Mouse (Mus musculus) thymus, postnatal 25 days (tissue): ENCODE measurements around the gene Tuba1c.
"Not testable (repeated sequence)": the region's sequence is repeated elsewhere in the genome, so short reads cannot be mapped to it uniquely, and the experiment has no call there.

ENCODE experiments used
- DNase-seq: peaks from one replicate; pipeline ENCODE4 v3.0.0; 2022

Tuba1c gene

DNA sequence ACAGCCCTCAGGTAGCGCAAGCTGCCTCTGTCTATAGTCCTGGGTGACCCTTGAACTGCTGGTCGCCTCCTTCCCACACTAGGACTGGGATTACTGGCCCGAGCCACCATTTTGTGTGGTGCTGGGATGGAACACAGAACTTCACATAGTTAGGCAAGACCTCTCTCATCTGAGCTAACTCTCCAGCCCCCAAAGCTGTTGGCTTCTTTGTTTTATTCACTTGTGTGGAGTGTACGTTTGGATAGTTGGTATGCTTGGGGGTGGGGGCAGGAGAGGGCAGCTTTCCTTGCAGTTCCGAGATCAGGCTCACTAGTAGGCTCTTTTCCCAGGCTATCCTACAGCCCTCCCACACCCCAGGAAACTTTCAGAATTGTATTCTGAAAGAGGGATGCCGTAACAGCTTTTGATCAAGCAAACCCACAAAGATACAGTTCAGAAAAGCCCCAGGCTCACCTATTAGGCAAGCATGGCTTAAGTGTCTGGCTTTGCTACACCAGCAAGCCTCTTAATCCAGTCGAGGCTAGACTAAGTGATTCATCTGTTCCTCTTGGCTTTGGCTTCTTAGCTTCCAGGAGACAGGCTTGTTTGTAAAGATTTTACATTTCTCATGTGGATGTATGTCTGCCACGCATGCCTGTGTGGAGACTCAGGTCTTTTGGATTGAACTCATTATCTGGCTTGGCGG, 2.5 kb downstream of the Tuba1c start:
- no peak for DNase-seq

GRCm38 (mm10) chr15:99032726-99033250, 3.1 kb downstream of the Tuba1c start:
- no peak for DNase-seq

DNA sequence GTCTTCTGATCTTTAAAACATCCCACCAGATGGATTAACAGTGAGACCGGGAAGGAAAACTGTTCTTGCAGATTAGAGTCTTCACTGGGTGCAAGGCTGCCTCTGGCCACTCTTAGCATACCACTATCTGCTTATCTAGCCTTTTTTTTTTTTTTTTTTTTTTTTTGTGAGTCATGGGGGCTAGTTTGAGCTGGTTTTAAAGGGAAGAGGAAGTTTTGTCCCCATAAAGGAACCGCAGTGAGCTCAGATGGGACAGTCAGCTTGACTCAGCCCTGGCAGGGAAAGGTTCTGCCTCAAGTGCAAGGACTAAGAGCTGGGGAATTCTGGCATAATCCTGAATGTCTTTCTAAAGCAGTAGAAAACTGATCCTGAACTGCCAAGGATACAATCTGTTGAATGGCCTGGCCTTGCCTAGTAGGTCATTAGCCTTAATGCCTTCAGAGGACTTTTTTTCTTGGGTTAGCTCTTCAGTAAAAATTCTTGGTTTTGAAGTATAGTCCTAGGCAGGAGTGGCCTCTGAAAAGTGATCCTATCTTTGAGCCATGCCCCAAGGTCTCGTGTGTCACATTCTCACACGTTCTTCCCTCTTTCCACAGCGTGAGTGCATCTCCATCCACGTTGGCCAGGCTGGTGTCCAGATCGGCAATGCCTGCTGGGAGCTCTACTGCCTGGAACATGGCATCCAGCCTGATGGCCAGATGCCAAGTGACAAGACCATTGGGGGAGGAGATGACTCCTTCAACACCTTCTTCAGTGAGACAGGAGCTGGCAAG, 4.0 kb downstream of the Tuba1c start:
- no peak for DNase-seq

DNA sequence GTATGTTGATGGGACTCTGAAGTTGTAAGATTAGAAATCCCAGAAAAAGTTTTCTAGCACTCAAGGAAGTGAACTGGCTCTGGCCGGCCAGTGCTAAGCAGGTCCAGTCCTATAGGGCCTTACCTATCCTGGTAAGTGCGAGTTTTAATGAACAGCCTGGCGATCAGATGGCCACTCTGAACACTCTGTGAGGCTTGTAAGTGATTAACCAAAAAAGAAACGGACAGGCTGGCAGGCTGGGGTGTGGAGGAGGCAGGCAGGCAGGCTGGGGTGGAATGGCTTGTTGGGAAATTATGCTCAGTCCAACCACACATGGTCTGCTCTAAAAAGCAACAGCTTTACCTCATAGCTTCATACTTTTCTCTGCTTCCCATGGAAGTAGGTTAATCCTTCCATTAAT, 5.7 kb downstream of the Tuba1c start:
- no peak for DNase-seq

GRCm38 (mm10) chr15:99036249-99036905, 6.7 kb downstream of the Tuba1c start:
- no peak for DNase-seq

DNA sequence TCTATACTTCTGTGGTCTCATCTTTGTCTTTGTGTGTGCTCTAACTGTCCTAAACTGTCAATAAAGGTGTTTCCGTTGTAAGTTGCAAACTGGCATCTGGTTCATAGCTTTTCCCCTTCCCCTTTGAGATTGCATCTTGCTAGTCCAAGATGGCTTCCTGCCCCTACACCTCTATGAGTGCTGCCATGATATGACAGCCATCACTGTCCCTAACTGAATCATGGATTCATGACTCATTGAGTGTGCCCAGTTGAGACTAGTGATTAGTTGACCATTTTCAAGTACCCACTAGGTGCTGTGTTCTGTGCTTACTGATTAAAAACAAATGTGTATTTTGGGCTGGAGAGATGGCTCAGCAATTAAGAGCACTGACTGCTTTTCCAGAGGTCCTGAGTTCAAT, 8.3 kb downstream of the Tuba1c start:
- DNase-seq: no peak

- no peak for DNase-seq
Measured at GRCm38 (mm10) chr15:99038797-99039196, 9.1 kb downstream of the Tuba1c start.

- no peak for DNase-seq
Measured at GRCm38 (mm10) chr15:99039306-99039705, 9.6 kb downstream of the Tuba1c start.

DNA sequence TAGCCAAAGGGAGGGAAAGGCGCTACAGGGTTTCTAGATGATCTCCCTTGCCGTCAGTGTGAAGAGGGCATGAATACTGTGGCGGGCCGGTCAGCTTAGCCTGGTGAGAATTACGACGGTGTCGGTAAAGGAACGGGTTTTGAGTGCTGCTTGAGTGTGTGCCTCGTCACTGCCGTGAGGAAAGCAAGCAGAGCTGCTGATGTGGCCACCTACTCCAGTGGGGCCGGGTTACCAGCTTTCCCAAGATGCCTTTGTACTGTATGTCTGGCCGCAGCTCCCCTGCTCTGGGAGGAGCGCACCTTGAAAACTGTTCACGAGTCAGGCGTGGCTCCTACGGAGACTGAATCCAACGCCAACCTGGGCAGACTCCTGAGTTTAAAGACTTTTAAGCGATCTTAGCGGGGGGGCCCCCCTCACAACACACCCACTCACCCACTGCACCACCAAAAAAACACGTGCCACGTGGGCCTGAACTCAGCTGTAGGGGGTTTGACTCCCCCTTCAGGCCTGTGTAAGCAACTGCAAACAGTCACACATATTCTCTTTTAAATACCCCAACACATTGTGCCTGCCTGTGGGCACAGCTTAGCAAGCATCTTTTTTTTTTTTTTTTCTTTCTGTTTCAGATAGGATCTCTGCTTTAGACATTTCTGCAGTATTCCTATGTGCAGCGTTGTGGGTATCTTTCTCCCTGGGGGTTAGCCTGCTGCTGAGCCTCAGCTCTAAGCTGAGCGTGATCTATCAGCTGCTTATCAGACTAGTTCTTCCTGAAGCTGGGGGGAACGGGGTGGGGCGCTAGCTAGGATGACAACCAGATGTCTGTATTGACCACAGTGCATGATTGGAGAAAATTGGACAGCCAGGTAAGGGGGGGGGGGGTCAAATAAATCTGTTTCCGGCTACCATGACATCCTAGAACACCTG, 10.6 kb downstream of the Tuba1c start:
- DNase-seq: no peak

GRCm38 (mm10) chr15:99040920-99041856, 11.5 kb downstream of the Tuba1c start:
- no peak for DNase-seq

DNA sequence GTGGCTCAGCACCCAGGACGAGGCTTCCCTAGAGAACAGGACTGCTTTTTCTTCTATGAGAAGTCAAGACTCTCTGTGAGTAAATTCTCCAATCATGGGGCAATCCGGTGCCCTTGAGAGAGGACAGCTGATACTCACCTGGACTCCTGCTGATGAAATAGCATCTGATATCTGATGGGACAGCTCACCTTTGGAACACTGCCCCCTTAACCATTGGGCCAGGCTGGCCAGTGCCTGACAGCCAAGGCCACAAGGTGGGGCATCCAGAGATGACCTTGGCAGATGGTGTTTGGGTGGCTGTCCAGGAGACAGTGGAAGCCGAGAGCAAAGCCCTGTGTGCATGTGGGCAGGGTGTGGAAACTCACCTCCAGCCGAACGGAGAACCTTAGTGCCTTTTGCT, 12.6 kb downstream of the Tuba1c start:
- DNase-seq: no peak

- no peak for DNase-seq
Measured at GRCm38 (mm10) chr15:99044854-99045253, 15.2 kb downstream of the Tuba1c start.

DNA sequence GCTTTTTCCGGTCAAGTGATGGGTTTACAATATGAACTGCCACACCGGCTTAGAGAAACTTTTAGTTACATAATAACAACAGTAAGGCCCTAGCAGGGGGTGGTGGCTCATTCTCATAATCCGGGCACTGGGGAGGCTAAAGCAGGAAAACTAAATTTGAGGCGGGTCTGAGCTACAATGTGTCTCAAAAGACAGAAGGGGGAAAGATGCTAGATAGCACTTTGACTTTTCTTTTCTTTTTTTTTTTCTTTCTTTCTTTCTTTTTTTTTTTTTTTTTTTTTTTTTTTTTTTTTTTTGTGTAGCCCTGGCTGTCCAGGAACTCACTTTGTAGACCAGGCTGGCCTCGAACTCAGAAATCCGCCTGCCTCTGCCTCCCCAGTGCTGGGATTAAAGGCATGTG, 16.0 kb downstream of the Tuba1c start:
- DNase-seq: not testable (repeated sequence)

DNA sequence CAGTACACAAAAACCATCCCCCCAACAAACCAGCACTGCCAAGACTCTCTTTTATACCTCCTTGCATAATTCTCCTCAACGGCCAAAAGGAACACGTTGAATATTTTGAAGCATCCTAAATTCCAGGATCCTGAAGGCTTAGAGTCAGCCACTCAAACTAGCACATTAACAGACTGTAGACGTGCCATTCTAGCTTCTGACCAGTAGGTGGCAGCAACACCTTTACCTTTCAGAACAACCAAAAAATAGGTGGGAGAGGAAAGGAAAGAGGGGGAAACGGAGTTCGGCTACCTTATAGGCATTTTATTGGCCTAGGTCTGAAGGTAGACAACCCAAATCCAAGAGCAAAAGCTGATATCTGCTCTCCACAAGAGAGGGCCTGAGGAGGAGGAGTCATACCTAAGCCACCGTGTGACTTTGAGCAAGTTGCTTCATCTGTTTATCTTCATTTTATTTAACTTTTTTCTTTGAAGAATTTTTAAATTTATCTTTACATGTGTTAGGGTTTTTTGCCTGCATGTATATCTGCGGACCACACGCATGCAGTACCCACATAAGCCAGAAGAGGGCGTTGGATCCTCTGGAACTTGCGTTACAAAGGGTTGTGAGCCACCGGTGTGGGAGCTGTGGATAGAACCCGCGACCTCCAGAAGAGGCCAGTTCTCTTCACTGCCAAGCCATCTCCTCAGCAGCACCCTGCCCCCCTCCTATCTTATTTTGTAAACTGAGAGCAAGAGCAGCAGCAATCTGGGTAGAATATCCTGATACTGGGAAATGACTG, 20.0 kb downstream of the Tuba1c start:
- peak; percentile 55 for DNase-seq

- no peak for DNase-seq
Measured at GRCm38 (mm10) chr15:99053373-99053772, 23.7 kb downstream of the Tuba1c start.

DNA sequence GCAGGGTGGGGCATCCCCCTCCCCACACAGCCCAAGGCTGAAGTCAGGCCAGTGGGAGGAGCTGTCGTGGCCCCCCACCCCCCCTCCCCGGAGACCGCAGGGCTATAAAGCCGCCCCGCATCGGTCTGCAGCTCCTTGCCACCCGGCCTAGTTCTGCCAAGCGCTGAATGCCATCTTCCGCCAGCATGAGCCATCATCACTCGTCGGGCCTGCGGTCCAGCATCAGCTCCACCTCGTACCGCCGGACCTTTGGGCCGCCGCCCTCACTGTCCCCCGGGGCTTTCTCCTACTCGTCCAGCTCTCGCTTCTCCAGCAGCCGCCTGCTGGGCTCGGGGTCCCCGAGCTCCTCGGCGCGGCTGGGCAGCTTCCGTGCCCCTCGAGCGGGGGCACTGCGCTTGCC, 25.3 kb downstream of the Tuba1c start, which contains the start of gene Prph:
Gene Prph, plus strand, starts transcription at position 135 of the 400 bp plus-strand sequence.
- DNase-seq: no peak

DNA sequence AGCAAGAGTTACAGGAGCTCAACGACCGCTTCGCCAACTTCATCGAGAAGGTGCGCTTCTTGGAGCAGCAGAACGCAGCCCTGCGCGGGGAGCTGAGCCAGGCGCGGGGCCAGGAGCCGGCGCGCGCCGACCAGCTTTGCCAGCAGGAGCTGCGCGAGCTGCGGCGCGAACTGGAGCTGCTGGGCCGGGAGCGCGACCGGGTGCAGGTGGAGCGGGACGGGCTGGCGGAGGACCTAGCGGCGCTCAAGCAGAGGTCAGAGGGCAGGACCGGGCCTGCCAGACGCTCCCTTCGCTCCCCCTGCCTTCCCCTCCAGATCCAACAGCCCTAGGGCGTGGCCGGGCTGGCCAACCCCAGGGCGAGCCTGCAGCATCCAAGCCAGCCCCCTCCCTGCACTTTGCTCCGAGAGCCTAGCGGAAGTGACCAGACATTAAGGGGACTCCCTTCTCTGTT, 25.8 kb downstream of the Tuba1c start:
- no peak for DNase-seq

GRCm38 (mm10) chr15:99056332-99056731, 26.6 kb downstream of the Tuba1c start:
- peak; percentile 68 for DNase-seq

GRCm38 (mm10) chr15:99065557-99066165, 36.0 kb downstream of the Tuba1c start:
- DNase-seq: no peak

DNA sequence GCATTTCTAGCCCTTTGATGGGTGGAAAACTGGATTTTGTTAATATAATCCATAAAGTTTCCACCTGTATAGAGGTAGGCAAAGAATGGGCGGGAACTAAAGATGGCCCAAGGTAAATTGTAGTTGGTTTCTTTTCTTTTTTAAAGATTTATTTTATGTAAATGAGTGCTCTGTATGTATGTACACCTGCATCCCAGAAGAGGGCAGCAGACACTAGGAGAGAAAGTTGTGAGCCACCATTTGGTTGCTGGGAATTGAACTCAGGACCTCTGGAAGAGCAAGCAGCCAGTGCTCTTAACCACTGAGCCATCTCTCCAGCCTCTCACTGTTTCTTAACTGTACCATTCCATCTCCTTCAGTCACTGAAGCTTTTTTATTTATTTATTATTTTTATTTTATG, 42.3 kb downstream of the Tuba1c start:
- no peak for DNase-seq
